Comparison of ENCODE assay signal across 12 mouse cellular contexts in the genomic region with DNA sequence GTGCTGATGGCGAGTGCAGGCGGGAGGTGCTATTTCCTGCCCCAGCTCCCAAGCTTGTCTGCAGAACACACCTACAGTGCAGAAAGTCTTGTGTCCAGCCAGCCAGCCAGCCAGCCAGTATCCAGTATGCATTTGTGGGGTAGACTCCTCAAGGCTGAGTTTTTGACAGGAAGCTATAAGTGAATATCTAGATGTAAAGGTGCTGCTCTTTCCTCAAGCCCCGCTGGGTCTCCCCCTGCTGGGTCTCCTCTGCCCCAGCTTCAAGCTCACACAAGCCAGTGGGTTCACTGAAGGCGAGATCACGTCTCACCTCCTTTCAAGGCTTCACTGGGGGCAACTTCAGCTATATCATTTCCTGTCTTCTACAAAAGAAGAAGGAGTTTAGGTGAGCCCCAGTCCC. TPM values are rescaled to one million over a fixed set of nuclear protein-coding genes. Genes with fewer than 3 reads are reported as not detected.
A peak's percentile ranks its signal among the peaks of the same experiment; 100 is the strongest.
DNase-seq lines count a peak whose midpoint lies in the region; ATAC-seq and TF ChIP-seq lines count a peak whose summit lies in the region.
"Had no signal": no experiment of that assay in that cellular context is flagged by ENCODE, and none has a peak within 500 bp of the region (broad histone marks: within the 10 kb centered on the region; RNA-seq: fewer than 3 reads in every experiment).

No protein-coding gene starts in this region.

- H3K27ac ChIP-seq in liver, embryonic 11.5 days (ENCODE audit: low read depth, low read length), result peak overlapping the region; percentile 96
- no peak overlapping the region; the same call in 1 of the 2 replicates for H3K27ac ChIP-seq in forebrain, embryonic 13.5 days
- no peak overlapping the region for H3K27ac ChIP-seq in limb, embryonic 14.5 days (replicated peaks; ENCODE audit: low read depth, low read length)
- H3K27ac ChIP-seq in stomach, embryonic 16.5 days (ENCODE audit: low read length), result no peak overlapping the region
- H3K27ac ChIP-seq in gastrocnemius, adult 2 months, result no peak overlapping the region

- TF ChIP-seq POLR2A in limb, embryonic 14.5 days (IDR thresholded peaks at IDR 0.05; ENCODE audit: borderline replicate concordance, extremely low read depth, insufficient read depth, insufficient read length), result no peak

- intact Hi-C loops in gastrocnemius, adult 2 months (cut with DNase I), result no loop called here

- H3K36me3 ChIP-seq in liver, embryonic 11.5 days (ENCODE audit: control insufficient read depth, insufficient read depth, low read length), result peaks cover 6% of the 10 kb centered on the region
- H3K36me3 ChIP-seq in forebrain, embryonic 13.5 days (ENCODE audit: poor library complexity, severe bottlenecking), result peaks cover 2% of the 10 kb centered on the region; the same call in 1 of the 2 replicates
- H3K36me3 ChIP-seq in limb, embryonic 14.5 days (ENCODE audit: control insufficient read depth, insufficient read depth, low read length), result 0 out of 2 replicates have a peak, but pooled peaks cover under 1% of the 10 kb centered on the region
- no peaks in the 10 kb centered on the region for H3K36me3 ChIP-seq in stomach, embryonic 16.5 days (ENCODE audit: control insufficient read depth, insufficient read depth, low read length)

- H3K4me2 ChIP-seq in liver, embryonic 11.5 days, result peak overlapping the region; percentile 54
- peak overlapping the region; percentile 54 for H3K4me2 ChIP-seq in forebrain, embryonic 13.5 days
- H3K4me2 ChIP-seq in limb, embryonic 14.5 days (replicated peaks; ENCODE audit: low read depth, low read length, severe bottlenecking), result peak overlapping the region; percentile 25; the same call in 1 of the 2 replicates
- peak overlapping the region; percentile 31 for H3K4me2 ChIP-seq in stomach, embryonic 16.5 days (ENCODE audit: low read depth, low read length)

- H3K27me3 ChIP-seq in liver, embryonic 11.5 days (replicated peaks; ENCODE audit: control insufficient read depth, insufficient read depth, low read length), result no peaks in the 10 kb centered on the region
- peaks cover 14% of the 10 kb centered on the region for H3K27me3 ChIP-seq in forebrain, embryonic 13.5 days
- no peaks in the 10 kb centered on the region for H3K27me3 ChIP-seq in limb, embryonic 14.5 days (ENCODE audit: control insufficient read depth, insufficient read depth, low read length)
- no peaks in the 10 kb centered on the region for H3K27me3 ChIP-seq in stomach, embryonic 16.5 days (ENCODE audit: control insufficient read depth, insufficient read depth, low read length)
- H3K27me3 ChIP-seq: Patski had no signal

- TF ChIP-seq CTCF in gastrocnemius, adult 2 months (IDR thresholded peaks at IDR 0.05), result no peak

- WGBS in liver, embryonic 11.5 days, result 50% methylated on average over 5 of the region's 5 CpGs
- WGBS in forebrain, embryonic 13.5 days, result 49% methylated on average over 5 of the region's 5 CpGs
- WGBS in limb, embryonic 14.5 days, result 66% methylated on average over 5 of the region's 5 CpGs
- WGBS in stomach, embryonic 16.5 days, result 71% methylated on average over 5 of the region's 5 CpGs

- DNase-seq in liver, embryonic 11.5 days (ENCODE audit: low spot score), result no peak
- DNase-seq in liver, result no peak
- no peak for DNase-seq in limb, embryonic 14.5 days (ENCODE audit: low spot score)
- DNase-seq in gastrocnemius, adult 2 months, result no peak
- no peak for DNase-seq in embryo, embryonic 11 days
- no peak for DNase-seq in gastrocnemius, adult 8-10 months (ENCODE audit: low spot score in 2 of 2)
- DNase-seq: cerebellum, postnatal 14 days; kidney, adult 18-20 months had no signal

- no peak overlapping the region for H3K4me3 ChIP-seq in liver, embryonic 11.5 days (ENCODE audit: low read depth, low read length)
- H3K4me3 ChIP-seq in forebrain, embryonic 13.5 days, result peak overlapping the region; percentile 17; the same call in 1 of the 2 replicates
- 0 out of 2 replicates have a peak overlapping the region, but pooled peaks have one; percentile 8 for H3K4me3 ChIP-seq in limb, embryonic 14.5 days (replicated peaks; ENCODE audit: low read length)
- H3K4me3 ChIP-seq in stomach, embryonic 16.5 days (replicated peaks; ENCODE audit: low read length), result no peak overlapping the region
- no peak overlapping the region for H3K4me3 ChIP-seq in gastrocnemius, adult 2 months
- H3K4me3 ChIP-seq: myocyte had no signal

- peak overlapping the region; percentile 55 for H3K9ac ChIP-seq in liver, embryonic 11.5 days (ENCODE audit: low read depth, low read length)
- peak overlapping the region; percentile 64 for H3K9ac ChIP-seq in forebrain, embryonic 13.5 days
- no peak overlapping the region for H3K9ac ChIP-seq in limb, embryonic 14.5 days (ENCODE audit: low read depth, low read length, severe bottlenecking)
- peak overlapping the region; percentile 47 for H3K9ac ChIP-seq in stomach, embryonic 16.5 days (ENCODE audit: low read length)

- ATAC-seq in liver, embryonic 11.5 days (replicated peaks; ENCODE audit: low FRiP score), result no peak
- ATAC-seq in forebrain, embryonic 13.5 days, result no peak
- no peak for ATAC-seq in limb, embryonic 14.5 days (ENCODE audit: low FRiP score, low read depth)
- ATAC-seq in stomach, embryonic 16.5 days (ENCODE audit: insufficient read depth, low FRiP score), result no peak
- ATAC-seq: Patski had no signal

- no peaks in the 10 kb centered on the region for H3K9me3 ChIP-seq in liver, embryonic 11.5 days (ENCODE audit: control insufficient read depth, low read length)
- H3K9me3 ChIP-seq in forebrain, embryonic 13.5 days (replicated peaks), result no peaks in the 10 kb centered on the region
- H3K9me3 ChIP-seq in limb, embryonic 14.5 days (ENCODE audit: control insufficient read depth, low read length), result no peaks in the 10 kb centered on the region
- no peaks in the 10 kb centered on the region for H3K9me3 ChIP-seq in stomach, embryonic 16.5 days (replicated peaks; ENCODE audit: control insufficient read depth, low read length)

- H3K4me1 ChIP-seq in liver, embryonic 11.5 days (replicated peaks; ENCODE audit: control insufficient read depth, insufficient read depth, low read length), result peaks cover 57% of the 10 kb centered on the region
- H3K4me1 ChIP-seq in forebrain, embryonic 13.5 days, result peaks cover 31% of the 10 kb centered on the region
- peaks cover 6% of the 10 kb centered on the region; the same call in 1 of the 2 replicates for H3K4me1 ChIP-seq in limb, embryonic 14.5 days (ENCODE audit: control insufficient read depth, insufficient read depth, low read length)
- peaks cover 7% of the 10 kb centered on the region for H3K4me1 ChIP-seq in stomach, embryonic 16.5 days (ENCODE audit: control insufficient read depth, insufficient read depth, low read length)

RNA-seq across cellular contexts. Expression of a gene that starts 3.0 kb away (rescaled TPM):
- polyA plus RNA-seq in liver, embryonic 11.5 days (2014; fragmentation: Nextera tagmentation; extraction: Ambion mirVana), result 233 and 240 TPM in 2 replicates
- polyA plus RNA-seq in forebrain, embryonic 13.5 days (2015; fragmentation: Nextera tagmentation; extraction: Ambion mirVana), result 168 and 177 TPM in 2 replicates
- 106 and 121 TPM in 2 replicates for polyA plus RNA-seq in limb, embryonic 14.5 days (2012; rRNA removed)
- 167 and 181 TPM in 2 replicates for polyA plus RNA-seq in limb, embryonic 14.5 days (2014; fragmentation: Nextera tagmentation; extraction: Ambion mirVana)
- 116 and 119 TPM in 2 replicates for polyA plus RNA-seq in stomach, embryonic 16.5 days (2015; fragmentation: Nextera tagmentation; extraction: Ambion mirVana)
- total RNA-seq in gastrocnemius, adult 2 months (2021), result 10 to 100 TPM; 36.8 TPM
- 10 to 100 TPM; 33.6 to 41.0 (median 36.9) TPM for total RNA-seq in gastrocnemius, adult 8-10 months (2022)

RNA-seq across cellular contexts. Expression of a gene that starts 26.0 kb away (rescaled TPM):
- 7.7 and 9.3 TPM in 2 replicates for polyA plus RNA-seq in liver, embryonic 11.5 days (2014; fragmentation: Nextera tagmentation; extraction: Ambion mirVana)
- 20.7 and 29.1 TPM in 2 replicates for polyA plus RNA-seq in forebrain, embryonic 13.5 days (2015; fragmentation: Nextera tagmentation; extraction: Ambion mirVana)
- 6.5 and 7.3 TPM in 2 replicates for polyA plus RNA-seq in limb, embryonic 14.5 days (2012; rRNA removed)
- 2.2 and 2.9 TPM in 2 replicates for polyA plus RNA-seq in limb, embryonic 14.5 days (2014; fragmentation: Nextera tagmentation; extraction: Ambion mirVana)
- 1.5 and 1.7 TPM in 2 replicates for polyA plus RNA-seq in stomach, embryonic 16.5 days (2015; fragmentation: Nextera tagmentation; extraction: Ambion mirVana)
- not detected for total RNA-seq in gastrocnemius, adult 2 months (2021)
- total RNA-seq in gastrocnemius, adult 8-10 months (2022), result not detected

RNA-seq across cellular contexts. Expression of a gene that starts 59.0 kb away (rescaled TPM):
- 190 and 206 TPM in 2 replicates for polyA plus RNA-seq in liver, embryonic 11.5 days (2014; fragmentation: Nextera tagmentation; extraction: Ambion mirVana)
- 0.17 and 0.44 TPM in 2 replicates for polyA plus RNA-seq in forebrain, embryonic 13.5 days (2015; fragmentation: Nextera tagmentation; extraction: Ambion mirVana)
- polyA plus RNA-seq in limb, embryonic 14.5 days (2012; rRNA removed), result 1.1 and 3.3 TPM in 2 replicates
- polyA plus RNA-seq in limb, embryonic 14.5 days (2014; fragmentation: Nextera tagmentation; extraction: Ambion mirVana), result 1.7 TPM in 2 replicates
- polyA plus RNA-seq in stomach, embryonic 16.5 days (2015; fragmentation: Nextera tagmentation; extraction: Ambion mirVana), result 17.4 and 19.0 TPM in 2 replicates
- total RNA-seq in gastrocnemius, adult 2 months (2021), result not detected
- not detected for total RNA-seq in gastrocnemius, adult 8-10 months (2022)
- polyA plus RNA-seq: myocyte, Patski had no signal

Comparison
In these comparisons a context has a peak if more than half of its experiments do, and no peak if none do; other contexts are left out.
1. H3K4me3 ChIP-seq: peak in forebrain, embryonic 13.5 days (single experiment) and limb, embryonic 14.5 days (single experiment); none in liver, embryonic 11.5 days (single experiment), stomach, embryonic 16.5 days (single experiment) and gastrocnemius, adult 2 months (single experiment).
2. Peak in every context shown above with its lines, with median percentiles within 50 percentile points of each other: H3K4me2 ChIP-seq.